Mouse (Mus musculus) T-helper 17 cell (primary cell): ENCODE measurements around the gene Pdzd4.

Experiments used
- in situ Hi-C, 2 experiments: fragments of 300-600 bp; cut with MboI, MseI; formaldehyde crosslinking; loops; 1 replicate in 1 of 2; 2 replicates in 1 of 2; pipeline ENCODE4 v1.15.1; 2025; ENCODE audit warnings: high pct_unique_total_duplicates in 2 of 2

The Pdzd4 gene

DNA sequence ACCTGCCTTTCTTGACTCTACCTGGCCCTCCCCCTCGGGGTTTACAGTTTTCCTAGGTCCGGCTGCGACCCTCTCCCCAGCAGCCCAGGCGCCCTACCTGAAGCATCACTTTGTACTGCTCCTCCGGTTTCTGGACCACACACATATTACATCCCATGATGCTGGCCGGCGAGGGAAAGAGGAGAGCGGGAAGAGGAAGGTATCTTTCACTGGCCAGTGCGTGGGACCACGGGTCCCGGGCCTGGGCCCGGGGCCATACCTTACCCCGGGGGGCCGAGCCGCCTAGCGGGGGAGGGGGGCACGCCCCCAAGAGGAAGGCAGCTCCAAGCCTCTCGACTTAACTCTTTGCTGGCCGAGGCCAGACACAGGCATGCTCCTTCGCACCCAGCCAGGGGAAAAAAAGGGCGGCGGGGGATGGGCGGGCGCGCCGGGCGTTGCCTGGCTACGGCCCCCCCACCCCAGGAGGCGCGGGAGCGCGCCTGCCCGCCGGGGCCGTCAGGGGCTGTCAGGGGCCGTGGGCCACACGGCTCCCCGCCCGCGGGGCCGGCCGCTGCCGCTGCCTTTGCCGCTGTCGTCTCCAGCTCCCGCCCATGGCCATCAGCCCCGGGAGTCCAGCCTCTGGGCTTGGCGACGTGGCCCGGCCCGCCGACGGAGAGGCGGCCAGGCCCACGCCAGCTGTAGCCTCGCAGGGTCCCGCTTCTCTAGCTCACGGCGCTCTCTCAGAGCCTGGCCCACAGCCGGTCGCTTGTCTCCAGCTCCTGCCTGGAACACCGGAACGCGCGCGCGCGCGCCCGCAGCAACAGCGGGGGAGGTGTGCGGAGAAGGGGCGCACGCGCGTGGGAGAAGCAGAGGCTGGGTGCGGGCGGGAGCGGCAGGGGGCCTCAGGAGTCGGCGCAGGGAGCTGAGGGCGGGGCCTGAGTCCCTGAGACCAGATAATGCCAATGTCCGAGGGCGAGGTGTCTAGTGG, at the start of gene Pdzd4:
Gene Pdzd4 (minus strand): TSS at position 785 of the 967 bp plus-strand sequence.
- in situ Hi-C loops, result no loop called here

DNA sequence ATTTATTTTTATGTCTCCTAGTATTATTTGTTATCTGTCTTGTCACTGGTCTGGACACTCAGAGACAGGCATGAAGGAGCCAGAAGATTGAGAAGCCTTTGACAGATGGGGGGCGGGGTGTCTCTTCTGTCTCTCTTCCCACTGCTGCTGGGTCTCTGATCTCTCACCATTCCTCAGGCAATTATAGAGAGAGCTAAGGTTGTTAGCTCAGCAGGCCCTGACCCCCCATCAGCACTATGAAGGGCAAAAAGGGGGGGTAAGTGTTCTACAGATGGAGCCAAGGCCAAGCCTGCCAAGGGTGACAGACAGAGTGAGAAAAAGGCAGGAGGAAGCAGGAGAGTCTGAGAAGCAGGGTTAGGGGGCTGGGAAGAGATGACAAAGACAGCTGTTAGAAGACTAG, 47.2 kb upstream of the Pdzd4 start:
- in situ Hi-C loops, result no loop called here

DNA sequence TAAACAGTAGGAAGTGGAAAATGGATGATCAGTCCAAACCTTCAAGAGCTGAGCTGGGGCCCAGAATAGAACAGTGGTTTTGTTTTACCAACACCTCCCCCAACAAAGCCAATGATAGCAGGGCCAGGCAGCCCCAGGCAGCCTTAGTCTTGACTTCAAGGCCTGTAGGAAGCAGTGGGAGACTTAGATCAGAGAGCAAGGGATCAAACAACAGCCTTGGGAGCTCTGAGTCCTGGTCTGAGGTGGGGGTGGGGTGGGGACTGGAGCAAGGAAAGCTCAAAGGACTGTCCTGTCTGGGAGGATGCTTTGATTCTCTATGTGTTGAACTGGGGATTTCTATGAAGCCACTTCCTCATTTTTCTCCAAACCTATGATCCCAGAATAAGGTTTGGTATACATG, 46.7 kb upstream of the Pdzd4 start:
- in situ Hi-C loops, result no loop called here

DNA sequence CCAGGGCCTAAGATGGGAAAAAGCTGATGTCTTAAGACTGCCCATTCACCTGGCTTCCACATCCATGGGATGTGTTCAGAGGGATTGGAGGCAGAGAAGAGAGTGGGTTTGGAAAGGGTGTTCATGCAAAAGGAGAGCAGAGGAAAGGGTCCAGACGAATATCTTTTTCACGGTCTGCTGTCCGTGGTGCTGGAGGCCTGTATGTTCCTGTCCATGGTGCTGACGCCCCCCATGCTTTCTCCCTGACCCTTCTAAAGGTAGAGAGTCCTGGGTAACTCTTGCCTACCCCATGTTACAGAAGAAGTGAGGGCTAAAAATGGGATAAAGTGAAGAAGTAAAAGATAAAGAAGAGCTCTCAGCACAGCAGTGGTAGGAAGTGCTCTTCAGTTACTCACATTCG, 44.6 kb upstream of the Pdzd4 start:
- in situ Hi-C loops, result no loop called here

DNA sequence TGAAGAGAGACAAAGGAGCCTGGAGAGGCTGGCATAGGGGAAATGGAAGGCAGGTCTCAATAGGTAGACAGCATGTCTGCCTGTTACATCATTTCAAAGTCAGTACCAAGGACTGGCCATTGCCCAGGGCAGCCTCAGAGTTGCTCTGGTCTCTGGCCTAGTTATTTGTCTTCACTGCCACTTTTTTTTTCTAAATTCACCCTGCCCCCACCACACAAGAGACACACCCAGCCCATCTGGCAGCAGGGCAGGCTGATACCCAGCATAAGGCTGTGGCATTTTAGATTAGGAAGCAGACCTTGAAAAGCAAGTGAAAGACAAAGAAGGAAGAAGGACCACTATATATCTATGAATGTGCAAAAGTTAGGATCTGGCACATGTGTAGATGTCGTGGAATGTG, 43.1 kb upstream of the Pdzd4 start:
- in situ Hi-C loops, result no loop called here

DNA sequence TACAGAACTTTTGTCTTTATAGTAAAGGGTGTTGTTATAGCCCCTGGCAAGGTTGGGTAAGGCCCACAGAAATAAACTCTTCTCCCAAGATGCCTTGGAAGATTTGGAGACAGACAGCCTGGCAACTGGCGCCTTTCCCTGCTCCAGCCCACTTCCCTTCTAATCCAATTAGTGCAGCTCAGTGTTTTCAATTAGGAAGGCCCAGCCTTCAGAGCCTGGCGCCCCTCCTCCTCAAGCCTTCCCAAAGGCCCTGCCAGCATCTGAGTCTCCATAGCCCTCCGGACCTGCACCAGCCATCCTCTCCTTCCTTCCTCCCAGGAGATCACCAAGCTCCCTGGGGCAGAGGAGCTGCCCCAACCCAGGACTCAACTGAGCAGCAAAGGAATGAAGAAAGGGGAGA, 42.5 kb upstream of the Pdzd4 start:
- in situ Hi-C loops, result no loop called here

DNA sequence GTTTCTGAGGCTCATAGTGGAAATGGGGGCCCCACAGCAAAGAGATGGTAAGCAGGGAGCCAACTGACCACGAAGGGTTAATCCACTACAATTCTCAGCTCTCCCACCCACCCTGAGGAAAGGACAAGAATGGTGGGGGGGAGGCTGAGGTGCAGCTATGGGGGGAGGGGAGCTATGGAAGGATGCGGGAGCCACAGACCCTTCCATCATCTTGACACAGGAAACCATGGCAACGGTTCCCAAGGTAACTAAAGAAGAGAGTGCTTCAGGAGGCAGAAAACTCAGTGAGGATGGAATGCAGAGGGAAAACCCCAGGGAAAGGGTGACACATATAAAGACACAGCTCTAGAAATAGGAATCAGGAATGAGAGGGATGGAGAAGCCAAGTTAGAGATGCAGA, 39.9 kb upstream of the Pdzd4 start:
- in situ Hi-C loops, result no loop called here

DNA sequence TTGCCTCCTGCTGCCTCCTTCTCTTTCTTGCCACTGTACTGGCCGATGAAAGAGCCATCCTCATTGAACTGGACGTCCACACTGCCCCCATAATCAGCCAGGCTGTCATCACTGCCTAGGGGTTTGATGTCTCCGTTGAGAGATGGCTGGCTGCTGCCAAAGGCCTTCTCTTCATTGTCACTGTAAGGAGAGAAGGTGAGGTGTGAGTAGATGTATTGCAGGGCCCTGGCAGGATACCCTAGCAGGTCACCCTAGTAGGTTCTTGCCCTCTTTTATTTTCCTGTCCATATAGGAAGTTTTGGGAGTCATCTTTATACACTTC, 30.3 kb upstream of the Pdzd4 start:
- in situ Hi-C loops, result no loop called here

DNA sequence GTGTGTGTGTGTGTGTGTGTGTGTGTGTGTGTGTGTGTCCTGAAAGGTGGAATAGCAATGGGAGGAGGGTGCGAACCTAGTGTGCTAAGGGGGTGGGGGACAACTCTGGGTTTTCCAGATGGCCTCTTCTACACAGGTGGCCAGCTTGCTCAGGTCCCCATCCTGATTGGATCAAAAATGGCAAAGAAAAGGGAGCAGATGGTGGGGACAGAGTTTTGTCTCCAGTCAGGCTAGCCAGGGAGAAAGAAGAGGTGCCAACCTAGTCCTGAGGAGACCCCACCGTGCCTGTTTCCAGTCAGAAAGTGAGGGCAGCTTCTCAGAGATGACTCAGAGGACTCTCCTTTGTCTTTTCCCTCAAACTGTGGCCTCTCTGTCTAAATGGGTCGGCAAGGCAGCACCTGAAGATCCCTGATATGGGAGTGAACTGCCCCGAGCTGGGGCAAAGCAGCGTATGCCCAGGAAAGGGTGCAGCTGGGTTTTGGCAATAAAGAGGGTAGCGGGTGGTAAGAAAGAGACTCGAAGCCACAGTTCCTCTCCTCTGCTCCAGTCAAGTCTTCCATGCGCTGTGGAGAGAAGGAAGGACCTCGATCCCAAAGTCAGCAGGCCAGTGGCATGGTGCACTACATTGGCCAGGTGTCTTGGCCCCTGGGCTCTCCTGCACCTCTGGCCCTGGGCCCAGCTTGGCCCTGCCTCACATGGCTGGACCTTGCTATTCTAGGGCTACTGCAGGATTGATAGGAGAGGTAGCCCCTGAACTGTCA, 29.7 kb upstream of the Pdzd4 start:
- in situ Hi-C loops, result no loop called here

DNA sequence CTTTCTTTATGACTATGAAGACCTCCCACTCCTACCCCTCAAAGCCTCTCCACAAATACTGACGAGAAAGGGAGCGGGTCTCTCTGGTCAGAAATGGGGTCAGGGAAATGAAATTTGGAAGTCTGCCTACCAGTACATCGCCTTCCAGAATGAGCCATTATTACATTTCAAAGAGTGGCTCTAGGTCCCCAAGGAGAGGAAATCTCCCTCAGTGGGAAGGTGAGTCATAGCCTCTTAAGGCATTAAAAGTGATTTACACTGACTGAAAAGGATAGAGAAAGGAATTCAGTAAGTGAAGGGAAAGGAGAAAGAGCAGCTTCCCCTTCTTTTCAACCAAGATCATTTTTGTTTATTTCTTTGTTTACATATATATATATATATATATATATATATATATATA, 11.9 kb upstream of the Pdzd4 start:
- in situ Hi-C loops, result loop anchor here in 1 of 2 experiments (10.0 kb wide), 1 partner anchor 1812 kb away; no protein-coding TSS in a partner anchor

DNA sequence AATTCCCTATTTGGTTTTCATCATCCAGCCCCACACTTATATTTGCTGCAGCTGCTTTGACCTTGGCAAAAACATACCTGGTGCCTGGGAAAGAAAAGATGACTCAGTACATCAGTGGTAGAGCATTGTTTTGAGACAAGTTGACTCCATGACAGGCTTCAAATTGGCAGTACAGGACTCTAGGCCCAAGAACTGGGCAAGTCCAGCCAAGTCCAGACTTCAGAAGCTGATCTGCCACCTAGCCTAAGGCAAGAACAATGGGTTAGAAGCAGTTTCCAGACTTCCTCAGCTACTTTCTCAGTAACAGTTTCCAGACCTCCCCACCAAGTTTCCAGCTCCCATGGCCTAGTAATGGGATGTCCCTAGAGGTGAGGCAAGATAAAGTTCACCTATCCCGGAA, 11.0 kb upstream of the Pdzd4 start:
- in situ Hi-C loops, result loop anchor here in 1 of 2 experiments (10.0 kb wide), 1 partner anchor 1811 kb away; no protein-coding TSS in a partner anchor

DNA sequence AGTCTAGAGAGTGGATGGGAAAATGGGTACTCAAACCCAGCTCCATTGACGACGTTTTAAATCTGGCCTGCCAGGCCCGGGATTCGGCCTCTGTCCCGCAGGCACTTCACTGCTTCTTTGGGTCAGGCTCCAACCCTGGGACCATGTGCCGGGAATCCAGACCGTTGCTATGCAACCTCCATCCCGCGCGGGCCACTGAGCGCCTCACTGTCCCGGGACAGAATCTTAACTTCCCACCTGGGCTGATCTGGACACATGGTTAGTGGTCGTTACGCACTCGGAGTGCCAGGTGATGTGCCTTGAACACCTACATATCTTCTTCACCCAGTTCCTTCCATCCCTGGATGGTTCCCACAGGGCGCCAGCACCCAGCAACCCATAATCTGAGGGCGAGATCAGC, 1.0 kb downstream of the Pdzd4 start:
- in situ Hi-C loops, result no loop called here

DNA sequence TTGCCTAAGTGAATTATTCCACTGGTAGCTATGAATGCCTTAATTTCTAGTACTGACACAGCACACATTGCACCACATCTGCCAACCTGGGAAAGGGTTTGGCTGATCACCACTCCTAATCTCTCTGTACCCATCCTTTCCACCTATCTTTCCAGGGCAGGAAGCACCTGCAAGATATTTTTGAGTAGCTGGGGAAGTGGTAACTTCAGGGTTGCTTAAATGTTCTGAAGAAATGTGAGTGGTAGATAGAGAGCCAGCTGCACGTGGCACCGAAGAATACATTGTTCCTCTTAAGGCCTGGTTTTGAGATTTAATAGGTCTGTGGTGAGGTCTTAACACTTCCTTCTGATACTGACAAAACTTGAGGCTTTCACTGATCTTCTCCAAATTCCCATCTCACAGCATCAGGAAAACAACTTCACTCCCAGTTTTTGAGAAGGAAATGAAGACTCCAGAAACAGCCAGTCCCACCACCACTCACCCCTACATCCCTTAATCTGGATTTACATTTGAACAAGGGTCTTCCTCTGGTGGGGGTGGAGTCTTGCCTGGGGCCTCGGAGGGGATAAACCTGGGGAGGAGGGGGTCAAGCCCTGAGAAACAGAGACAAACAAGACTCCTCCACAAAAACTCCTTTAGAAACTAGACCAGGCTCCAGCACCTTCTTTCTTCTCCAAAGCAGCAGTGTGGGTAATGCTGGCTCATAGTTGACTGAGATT, 8.0 kb downstream of the Pdzd4 start:
- in situ Hi-C loops, result no loop called here

DNA sequence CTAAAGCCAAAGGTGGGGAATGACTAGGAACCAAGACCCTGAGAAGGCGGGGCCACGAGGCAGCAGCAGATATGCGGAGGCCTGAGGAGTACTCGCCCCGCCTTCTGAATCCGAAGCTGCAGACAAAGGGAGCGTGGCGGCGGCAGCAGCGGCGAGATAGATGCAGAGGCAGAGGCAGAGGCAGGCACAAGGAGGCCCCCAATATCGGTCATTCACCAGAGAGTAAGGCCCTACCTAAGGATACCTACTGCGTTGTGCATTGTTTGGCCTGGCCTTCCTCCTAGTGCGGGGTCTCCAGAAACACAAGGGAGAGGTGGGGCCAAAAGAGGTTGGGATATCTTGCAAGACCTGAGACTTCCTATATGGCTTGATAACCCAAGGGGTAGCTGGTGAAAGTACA, 9.7 kb downstream of the Pdzd4 start:
- in situ Hi-C loops, result no loop called here

DNA sequence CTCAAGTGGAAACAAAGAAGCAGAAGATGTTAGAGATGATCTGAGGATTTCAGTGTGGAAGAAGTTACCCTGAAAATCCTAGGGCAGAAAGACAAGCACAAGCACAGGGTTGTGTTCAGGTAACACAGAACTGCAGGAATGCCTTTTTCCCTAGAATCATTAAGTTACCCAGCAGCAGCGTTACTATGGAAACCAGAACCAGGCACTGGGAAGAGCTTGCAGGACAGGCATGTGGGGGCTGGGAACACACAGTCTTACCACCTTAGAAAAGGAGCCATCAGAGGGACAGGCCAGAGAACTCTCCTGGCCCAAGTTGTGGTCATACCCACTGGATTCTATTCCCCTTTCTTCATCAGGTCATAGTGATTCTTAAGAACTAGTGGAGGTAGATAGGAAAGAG, 19.0 kb downstream of the Pdzd4 start:
- in situ Hi-C loops, result no loop called here

DNA sequence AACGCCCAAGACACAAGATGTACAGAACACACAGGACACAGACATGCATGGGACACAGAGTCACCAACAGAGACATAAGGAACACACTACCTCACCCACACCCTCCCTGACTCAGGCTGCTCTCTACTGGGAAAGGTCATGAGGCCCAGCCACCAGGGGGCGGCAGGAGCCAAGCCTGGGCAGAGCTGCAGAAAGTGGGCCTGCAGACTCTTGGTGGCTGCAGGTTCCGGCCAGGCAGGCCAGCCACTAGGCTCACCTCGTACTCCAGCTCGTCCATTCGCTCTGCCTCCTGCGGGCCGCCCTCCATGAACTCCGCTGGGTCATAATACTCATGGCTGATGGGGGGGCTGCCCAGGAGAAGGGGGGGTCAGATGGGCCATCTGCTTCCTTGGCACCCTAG, 26.3 kb downstream of the Pdzd4 start:
- in situ Hi-C loops, result loop anchor here (5.0 to 10.0 kb wide), 3 partner anchors 99 to 156 kb away; partner anchors contain the start of gene L1cam (in 1 of the 2)

DNA sequence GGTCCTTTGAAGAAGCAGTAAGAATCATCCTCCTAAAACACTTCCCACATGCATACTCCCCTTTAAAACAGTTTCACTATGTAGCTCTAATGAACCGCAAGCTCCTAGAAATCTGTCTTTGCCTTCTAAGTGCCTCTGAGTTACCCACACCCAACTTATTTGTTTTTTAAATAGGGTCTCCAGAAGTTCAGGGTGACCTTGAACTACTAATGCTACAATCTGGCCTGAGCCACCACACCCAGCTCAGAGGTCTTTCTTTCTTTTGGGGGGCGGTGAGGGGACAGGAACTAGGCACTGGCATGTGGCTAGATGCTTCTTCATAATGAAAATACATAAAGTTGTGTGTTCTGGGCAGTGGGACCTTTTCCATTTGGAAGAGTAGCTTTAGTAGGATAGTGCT, 27.3 kb downstream of the Pdzd4 start:
- in situ Hi-C loops, result loop anchor here (5.0 to 10.0 kb wide), 3 partner anchors 100 to 157 kb away; partner anchors contain the start of gene L1cam (in 1 of the 2)

DNA sequence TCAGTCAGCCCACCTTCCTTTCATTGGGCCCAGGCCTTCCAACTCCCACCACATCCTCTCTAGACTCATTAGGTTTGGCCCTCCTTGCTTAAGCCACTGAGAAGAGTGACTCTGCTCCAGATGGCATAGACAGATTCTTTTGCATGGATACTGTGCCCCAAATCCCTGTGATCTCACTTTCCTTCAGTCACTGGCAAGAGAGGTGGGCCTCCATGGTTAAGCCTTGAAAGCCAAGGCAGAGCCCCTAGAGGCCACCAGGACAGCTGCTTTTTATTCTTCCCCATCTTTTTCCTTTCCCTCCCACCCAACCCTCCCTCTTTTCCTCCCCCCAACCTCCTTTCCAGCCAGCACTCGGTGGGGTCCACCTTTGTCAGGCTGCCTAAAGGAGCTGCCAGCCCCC, 31.3 kb downstream of the Pdzd4 start:
- in situ Hi-C loops, result loop anchor here in 1 of 2 experiments (10.0 kb wide), 1 partner anchor 161 kb away; no protein-coding TSS in a partner anchor

DNA sequence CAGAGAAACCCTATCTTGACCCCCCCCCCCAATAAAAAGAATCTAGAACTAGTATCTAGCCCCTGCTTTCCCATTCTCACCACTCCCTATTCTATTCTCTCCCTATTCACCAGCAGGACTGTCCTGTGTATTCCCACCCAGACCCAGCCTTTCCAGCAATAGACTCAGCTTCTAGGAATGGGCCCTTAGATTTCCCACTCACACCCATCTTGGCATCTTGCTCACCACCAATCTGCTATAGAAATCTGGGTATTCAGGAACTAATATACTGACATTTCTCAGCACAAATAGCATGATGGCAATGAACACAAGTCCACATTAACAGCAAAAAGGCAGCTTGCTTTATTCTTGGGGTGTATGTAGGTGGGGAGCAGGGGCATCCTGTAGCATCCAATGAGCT, 31.7 kb downstream of the Pdzd4 start:
- in situ Hi-C loops, result loop anchor here in 1 of 2 experiments (10.0 kb wide), 1 partner anchor 162 kb away; no protein-coding TSS in a partner anchor

DNA sequence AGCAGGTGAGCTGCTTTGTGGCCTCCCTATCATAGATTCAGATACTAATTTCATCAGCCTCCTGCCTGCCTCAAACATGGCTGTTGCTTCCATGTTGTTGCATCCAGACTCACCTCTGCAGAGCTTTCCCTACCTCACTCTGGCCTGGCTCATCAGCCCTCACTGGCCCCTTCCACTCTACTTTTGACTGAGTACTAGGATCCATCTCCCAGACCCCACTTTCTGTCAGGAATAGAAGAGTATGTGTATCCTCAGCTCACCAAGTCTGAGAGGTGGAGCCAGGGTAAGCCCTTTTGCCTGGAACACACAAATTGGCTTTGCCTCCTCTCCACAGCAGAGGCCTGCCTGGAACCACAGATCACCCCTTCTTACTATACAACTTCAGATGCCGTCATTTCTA, 36.3 kb downstream of the Pdzd4 start:
- in situ Hi-C loops, result no loop called here

DNA sequence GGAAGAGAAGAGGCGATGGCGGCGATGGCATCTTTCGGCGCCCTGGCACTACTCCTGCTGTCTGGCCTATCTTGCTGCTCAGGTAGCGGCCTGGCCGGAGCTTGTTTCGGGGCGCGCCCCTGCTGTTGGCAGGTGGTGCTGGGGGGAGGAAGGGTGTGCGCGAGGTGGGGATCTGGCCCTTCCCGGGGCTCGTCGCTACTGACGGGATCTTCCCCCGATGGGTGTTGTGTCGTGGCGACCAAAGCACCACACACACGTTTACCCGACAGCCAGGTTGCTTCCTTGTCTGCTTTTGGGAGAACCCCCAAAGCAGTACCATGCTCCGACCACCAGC, 37.6 kb downstream of the Pdzd4 start:
- in situ Hi-C loops, result no loop called here
